Mouse (Mus musculus): ENCODE results near the gene Gpr158. TPM values are rescaled to one million over a fixed set of nuclear protein-coding genes. Genes with fewer than 3 reads are reported as not detected.
A peak's percentile ranks its signal among the peaks of the same experiment; 100 is the strongest.
"Not testable (repeated sequence)": the region's sequence is repeated elsewhere in the genome, so short reads cannot be mapped to it uniquely, and the experiment has no call there.

The Gpr158 gene
- polyA plus RNA-seq, 1 experiment from 2014 or later = 0.47 TPM

DNA sequence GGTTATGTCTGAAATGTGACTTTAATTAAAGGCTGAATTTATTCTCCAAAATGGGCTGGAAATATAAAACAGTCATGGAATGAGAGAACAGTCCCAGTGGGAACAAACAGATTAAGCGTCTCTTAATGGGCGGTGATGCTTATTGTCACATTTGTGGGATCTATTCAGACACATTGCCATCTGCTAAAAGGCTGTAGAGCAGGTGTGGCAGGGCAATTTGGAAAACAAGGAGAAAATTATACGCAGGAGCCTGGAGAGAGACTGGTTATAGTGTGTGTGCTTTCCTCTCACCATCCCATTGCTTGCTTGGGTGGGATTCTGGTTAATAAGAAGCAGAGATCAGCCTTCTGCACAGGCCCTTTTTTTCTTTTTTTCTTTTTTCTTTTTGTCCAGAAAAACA is 32.3 kb downstream of the Gpr158 start:
- H3K9me3 ChIP-seq (ENCODE audit: control insufficient read depth, low read length) = no peaks in the 10 kb centered on the region
- no peak overlapping the region for H3K4me2 ChIP-seq (ENCODE audit: low read depth, low read length, severe bottlenecking)
- H3K36me3 ChIP-seq (ENCODE audit: control insufficient read depth, insufficient read depth, low read length) = no peaks in the 10 kb centered on the region
- H3K9ac ChIP-seq (ENCODE audit: low read length) = no peak overlapping the region
- H3K4me1 ChIP-seq (replicated peaks; ENCODE audit: control insufficient read depth, insufficient read depth, low read length) = no peaks in the 10 kb centered on the region
- DNase-seq (ENCODE audit: low spot score) = no peak
- no peak overlapping the region for H3K4me3 ChIP-seq (ENCODE audit: low read depth, low read length)
- no peaks in the 10 kb centered on the region for H3K27me3 ChIP-seq (ENCODE audit: control insufficient read depth, insufficient read depth, low read length)
- no peak for ATAC-seq (replicated peaks; ENCODE audit: low FRiP score)
- 71% methylated on average over 3 of the region's 3 CpGs for WGBS
- H3K27ac ChIP-seq (ENCODE audit: low read depth, low read length) = no peak overlapping the region

DNA sequence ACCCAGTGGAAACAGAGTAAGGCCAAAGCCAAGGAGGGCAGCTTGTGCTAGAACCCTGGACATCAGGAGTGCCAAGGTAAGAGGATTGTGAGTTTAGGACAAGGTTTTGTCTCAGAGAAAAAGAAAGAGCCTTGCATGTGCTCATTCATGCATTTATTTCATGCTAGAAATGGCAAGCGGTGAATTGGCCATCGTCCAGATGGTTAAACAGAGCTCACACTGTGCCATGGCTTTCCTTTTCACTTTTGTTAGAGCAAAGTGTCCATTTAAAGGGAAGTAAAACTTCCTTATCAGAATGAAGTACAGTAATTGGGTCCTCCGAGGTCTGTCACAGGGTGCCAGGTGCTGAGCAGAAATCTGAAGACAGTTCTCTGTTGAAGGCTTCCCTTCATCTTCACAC is 38.3 kb downstream of the Gpr158 start:
- Histone ChIP-seq H3K9me3 (ENCODE audit: control insufficient read depth, low read length) (no peaks in the 10 kb centered on the region), H3K27ac (ENCODE audit: low read depth, low read length) (no peak overlapping the region), H3K4me2 (ENCODE audit: low read depth, low read length, severe bottlenecking) (no peak overlapping the region), H3K4me1 (replicated peaks; ENCODE audit: control insufficient read depth, insufficient read depth, low read length) (no peaks in the 10 kb centered on the region), H3K36me3 (ENCODE audit: control insufficient read depth, insufficient read depth, low read length) (no peaks in the 10 kb centered on the region), H3K27me3 (ENCODE audit: control insufficient read depth, insufficient read depth, low read length) (no peaks in the 10 kb centered on the region), H3K9ac (ENCODE audit: low read length) (no peak overlapping the region), H3K4me3 (ENCODE audit: low read depth, low read length) (no peak overlapping the region)
- WGBS = 80% methylated on average over 3 of the region's 3 CpGs
- DNase-seq (ENCODE audit: low spot score) = no peak
- no peak for ATAC-seq (replicated peaks; ENCODE audit: low FRiP score)

DNA sequence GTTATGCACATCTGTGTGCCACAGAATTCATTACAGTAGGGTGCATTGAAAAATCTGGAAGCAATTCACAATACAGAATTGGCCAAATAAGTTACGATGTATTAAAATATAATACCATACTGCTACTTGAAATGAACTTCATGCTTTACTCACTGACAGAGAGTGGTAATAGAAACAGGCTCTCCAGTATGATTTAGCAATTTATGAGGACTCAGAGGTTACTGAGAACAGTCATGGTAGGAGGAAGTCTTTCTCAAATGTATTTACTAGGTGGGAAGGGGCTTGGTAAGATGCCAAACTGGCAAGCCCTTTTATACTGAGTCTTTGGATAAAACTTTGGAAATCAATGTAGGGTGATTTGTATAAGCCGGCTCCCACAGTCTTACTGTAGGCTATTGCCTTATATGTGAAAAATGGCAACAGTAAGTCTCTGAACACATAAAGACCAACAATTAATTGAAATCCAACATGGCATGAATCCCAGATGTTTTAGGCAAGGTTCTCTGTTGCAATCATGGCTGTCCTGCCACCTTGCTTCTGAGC is 40.2 kb downstream of the Gpr158 start:
- 87% methylated on average over 2 of the region's 2 CpGs for WGBS
- H3K36me3 ChIP-seq (ENCODE audit: control insufficient read depth, insufficient read depth, low read length) = no peaks in the 10 kb centered on the region

DNA sequence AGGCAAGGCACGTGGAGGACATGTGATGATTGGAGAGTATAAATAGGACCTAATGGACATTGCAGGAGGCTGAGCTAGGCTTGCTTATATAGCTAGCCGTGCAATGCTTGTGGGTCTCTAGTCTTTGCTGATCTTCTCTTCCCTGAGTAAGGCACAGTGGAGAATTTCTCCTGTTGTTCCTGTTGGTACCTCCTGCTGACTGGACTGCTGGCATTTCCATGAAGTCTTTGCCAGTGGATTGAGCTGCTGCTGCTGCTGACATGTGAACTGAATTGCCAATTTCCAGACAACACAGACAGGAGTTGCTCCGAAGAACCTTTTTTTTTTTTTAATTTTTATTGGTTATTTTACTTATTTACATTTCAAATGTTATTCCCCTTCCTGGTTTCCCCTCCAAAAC is 41.5 kb downstream of the Gpr158 start:
- Histone ChIP-seq H3K4me2 (ENCODE audit: low read depth, low read length, severe bottlenecking) (no peak overlapping the region), H3K27ac (ENCODE audit: low read depth, low read length) (no peak overlapping the region), H3K9me3 (ENCODE audit: control insufficient read depth, low read length) (no peaks in the 10 kb centered on the region), H3K36me3 (ENCODE audit: control insufficient read depth, insufficient read depth, low read length) (no peaks in the 10 kb centered on the region), H3K4me1 (replicated peaks; ENCODE audit: control insufficient read depth, insufficient read depth, low read length) (no peaks in the 10 kb centered on the region), H3K27me3 (ENCODE audit: control insufficient read depth, insufficient read depth, low read length) (no peaks in the 10 kb centered on the region), H3K4me3 (ENCODE audit: low read depth, low read length) (no peak overlapping the region), H3K9ac (ENCODE audit: low read length) (no peak overlapping the region)
- 80% methylated on average over 3 of the region's 3 CpGs for WGBS
- ATAC-seq (replicated peaks; ENCODE audit: low FRiP score) = no peak
- no peak for DNase-seq (ENCODE audit: low spot score)

More for the DNA sequence above, 40.2 kb downstream of the Gpr158 start:
- Histone ChIP-seq H3K4me3 (ENCODE audit: low read depth, low read length) (no peak overlapping the region), H3K27me3 (ENCODE audit: control insufficient read depth, insufficient read depth, low read length) (no peaks in the 10 kb centered on the region), H3K4me1 (replicated peaks; ENCODE audit: control insufficient read depth, insufficient read depth, low read length) (no peaks in the 10 kb centered on the region), H3K27ac (ENCODE audit: low read depth, low read length) (no peak overlapping the region), H3K4me2 (ENCODE audit: low read depth, low read length, severe bottlenecking) (no peak overlapping the region), H3K9me3 (ENCODE audit: control insufficient read depth, low read length) (no peaks in the 10 kb centered on the region), H3K9ac (ENCODE audit: low read length) (no peak overlapping the region)
- ATAC-seq (replicated peaks; ENCODE audit: low FRiP score) (no peak), DNase-seq (ENCODE audit: low spot score) (no peak)

DNA sequence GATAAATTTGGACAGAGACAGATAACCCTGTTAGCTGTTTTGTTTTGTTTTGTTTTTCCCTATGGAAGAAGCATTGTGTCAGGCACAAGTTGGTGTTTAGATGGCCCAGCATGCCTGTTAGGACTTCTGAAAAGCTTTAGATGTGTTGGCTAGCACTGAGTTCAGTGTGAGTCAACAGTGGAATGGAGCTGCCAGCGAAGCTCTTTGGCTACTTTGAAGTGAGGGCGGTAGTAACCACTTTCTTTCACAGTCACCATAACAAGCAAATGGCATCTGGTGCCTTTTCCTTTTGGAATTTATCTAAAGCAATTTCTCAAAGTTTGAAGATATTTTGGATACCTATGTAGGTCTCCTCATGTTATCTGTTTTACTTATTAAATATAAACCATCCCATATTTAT is 62.9 kb downstream of the Gpr158 start:
- Histone ChIP-seq H3K4me2 (ENCODE audit: low read depth, low read length, severe bottlenecking) (no peak overlapping the region), H3K9ac (ENCODE audit: low read length) (no peak overlapping the region), H3K27me3 (ENCODE audit: control insufficient read depth, insufficient read depth, low read length) (no peaks in the 10 kb centered on the region), H3K4me3 (ENCODE audit: low read depth, low read length) (no peak overlapping the region), H3K4me1 (replicated peaks; ENCODE audit: control insufficient read depth, insufficient read depth, low read length) (no peaks in the 10 kb centered on the region), H3K9me3 (ENCODE audit: control insufficient read depth, low read length) (no peaks in the 10 kb centered on the region), H3K27ac (ENCODE audit: low read depth, low read length) (no peak overlapping the region), H3K36me3 (ENCODE audit: control insufficient read depth, insufficient read depth, low read length) (no peaks in the 10 kb centered on the region)
- DNase-seq (ENCODE audit: low spot score) = no peak
- WGBS = 82% methylated on average over 2 of the region's 2 CpGs
- no peak for ATAC-seq (replicated peaks; ENCODE audit: low FRiP score)

DNA sequence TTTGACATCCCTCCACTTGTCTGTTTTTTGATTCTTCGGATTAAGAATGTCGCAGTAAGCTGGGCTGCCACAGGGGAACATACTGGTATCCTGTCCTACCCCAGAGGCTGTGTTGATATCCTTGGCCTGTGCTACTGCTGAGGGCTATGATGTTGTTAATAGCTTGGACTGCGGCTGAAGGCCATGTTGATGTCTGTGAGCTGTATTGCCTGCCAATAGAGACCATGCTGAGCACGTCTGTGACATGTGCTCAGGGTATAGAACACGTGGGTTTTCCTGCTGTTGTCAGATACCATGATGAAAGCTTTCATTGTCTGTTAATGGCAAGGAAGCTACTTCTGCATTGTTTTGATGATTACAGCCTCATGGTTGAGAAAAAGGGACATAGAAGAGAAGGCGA is 63.8 kb downstream of the Gpr158 start:
- no peak overlapping the region for H3K4me3 ChIP-seq (ENCODE audit: low read depth, low read length)
- no peak overlapping the region for H3K4me2 ChIP-seq (ENCODE audit: low read depth, low read length, severe bottlenecking)
- no peaks in the 10 kb centered on the region for H3K27me3 ChIP-seq (ENCODE audit: control insufficient read depth, insufficient read depth, low read length)
- 0 out of 2 replicates have a peak, but pooled peaks have one; percentile 36 for ATAC-seq (replicated peaks; ENCODE audit: low FRiP score)
- WGBS = 73% methylated on average over 6 of the region's 6 CpGs
- no peaks in the 10 kb centered on the region for H3K4me1 ChIP-seq (replicated peaks; ENCODE audit: control insufficient read depth, insufficient read depth, low read length)
- DNase-seq (ENCODE audit: low spot score) = no peak
- no peak overlapping the region for H3K9ac ChIP-seq (ENCODE audit: low read length)
- H3K36me3 ChIP-seq (ENCODE audit: control insufficient read depth, insufficient read depth, low read length) = no peaks in the 10 kb centered on the region
- H3K27ac ChIP-seq (ENCODE audit: low read depth, low read length) = no peak overlapping the region
- H3K9me3 ChIP-seq (ENCODE audit: control insufficient read depth, low read length) = no peaks in the 10 kb centered on the region

DNA sequence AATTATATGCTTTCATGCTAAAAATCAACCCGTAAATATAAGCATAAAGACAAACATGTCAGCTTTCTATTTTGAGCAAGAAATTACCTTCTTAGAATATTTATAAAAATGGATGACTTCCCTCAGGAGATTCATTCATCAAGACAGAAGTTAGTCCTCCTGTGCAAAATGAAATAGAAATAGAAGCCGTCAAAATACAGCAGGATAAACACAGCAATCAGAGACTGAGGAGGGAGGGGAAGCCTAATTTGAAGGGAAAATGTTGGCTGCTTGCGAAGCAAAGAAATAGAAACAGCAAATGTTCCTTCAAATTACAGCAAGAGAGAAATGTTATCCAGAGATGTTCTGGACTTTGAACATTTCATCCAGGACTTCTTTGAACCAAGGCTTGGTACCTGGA is 72.3 kb downstream of the Gpr158 start:
- H3K27ac ChIP-seq (ENCODE audit: low read depth, low read length) = no peak overlapping the region
- H3K4me2 ChIP-seq (ENCODE audit: low read depth, low read length, severe bottlenecking) = no peak overlapping the region
- H3K27me3 ChIP-seq (ENCODE audit: control insufficient read depth, insufficient read depth, low read length) = no peaks in the 10 kb centered on the region
- no peaks in the 10 kb centered on the region for H3K36me3 ChIP-seq (ENCODE audit: control insufficient read depth, insufficient read depth, low read length)
- H3K4me1 ChIP-seq (replicated peaks; ENCODE audit: control insufficient read depth, insufficient read depth, low read length) = no peaks in the 10 kb centered on the region
- H3K9ac ChIP-seq (ENCODE audit: low read length) = no peak overlapping the region
- DNase-seq (ENCODE audit: low spot score) = no peak
- 82% methylated on average over 3 of the region's 3 CpGs for WGBS
- no peaks in the 10 kb centered on the region for H3K9me3 ChIP-seq (ENCODE audit: control insufficient read depth, low read length)
- no peak for ATAC-seq (replicated peaks; ENCODE audit: low FRiP score)
- no peak overlapping the region for H3K4me3 ChIP-seq (ENCODE audit: low read depth, low read length)

DNA sequence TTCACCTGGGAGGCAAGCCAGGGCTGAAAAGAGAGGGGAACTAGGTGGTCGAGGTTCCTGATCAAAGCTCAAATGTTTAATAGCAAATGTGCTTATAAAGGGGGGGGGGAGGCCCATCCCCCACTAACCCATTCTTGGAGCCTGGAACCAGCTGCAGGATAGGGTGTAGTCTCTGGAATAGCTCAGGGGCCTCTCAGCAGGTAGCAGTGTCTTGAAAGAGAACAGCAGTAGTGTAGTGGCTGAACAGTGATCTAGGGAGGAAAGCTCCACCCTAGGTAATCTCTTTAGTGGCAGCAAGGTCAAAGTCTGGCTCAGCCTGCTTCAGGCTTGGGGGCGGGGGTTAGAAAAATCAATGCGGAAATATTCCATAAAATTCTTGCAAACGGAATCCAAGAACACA is 93.3 kb downstream of the Gpr158 start:
- not testable (repeated sequence) for H3K9ac ChIP-seq (ENCODE audit: low read length); H3K4me3 ChIP-seq (ENCODE audit: low read depth, low read length); H3K4me1 ChIP-seq (replicated peaks; ENCODE audit: control insufficient read depth, insufficient read depth, low read length); H3K9me3 ChIP-seq (ENCODE audit: control insufficient read depth, low read length); ATAC-seq (replicated peaks; ENCODE audit: low FRiP score); DNase-seq (ENCODE audit: low spot score); H3K4me2 ChIP-seq (ENCODE audit: low read depth, low read length, severe bottlenecking); H3K36me3 ChIP-seq (ENCODE audit: control insufficient read depth, insufficient read depth, low read length); H3K27ac ChIP-seq (ENCODE audit: low read depth, low read length); H3K27me3 ChIP-seq (ENCODE audit: control insufficient read depth, insufficient read depth, low read length)
- 81% methylated on average over 4 of the region's 4 CpGs for WGBS

DNA sequence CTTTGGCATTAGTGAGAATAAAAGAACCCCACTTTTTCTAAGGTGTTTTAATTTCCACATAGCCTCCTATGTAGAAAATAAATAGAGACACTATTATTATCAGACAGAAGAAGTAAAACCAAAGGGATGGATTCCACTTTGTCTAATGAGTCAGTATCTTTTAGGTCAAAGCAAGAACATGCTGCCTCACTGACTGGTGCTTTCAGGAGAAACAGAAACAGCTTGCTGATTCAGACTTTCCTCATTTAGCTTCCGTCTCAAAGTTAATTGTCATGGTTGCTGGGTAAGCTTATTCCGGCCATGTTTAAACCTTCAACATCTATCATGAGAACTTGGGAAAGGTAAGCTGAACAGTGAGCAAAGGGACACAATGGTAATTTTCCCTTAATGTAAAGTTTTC is 107.6 kb downstream of the Gpr158 start:
- H3K9me3 ChIP-seq (ENCODE audit: control insufficient read depth, low read length) = no peaks in the 10 kb centered on the region
- no peak for ATAC-seq (replicated peaks; ENCODE audit: low FRiP score)
- H3K4me3 ChIP-seq (ENCODE audit: low read depth, low read length) = no peak overlapping the region
- 93% methylated on average over 2 of the region's 2 CpGs for WGBS
- H3K36me3 ChIP-seq (ENCODE audit: control insufficient read depth, insufficient read depth, low read length) = no peaks in the 10 kb centered on the region
- no peak overlapping the region for H3K4me2 ChIP-seq (ENCODE audit: low read depth, low read length, severe bottlenecking)
- no peak for DNase-seq (ENCODE audit: low spot score)
- H3K4me1 ChIP-seq (replicated peaks; ENCODE audit: control insufficient read depth, insufficient read depth, low read length) = no peaks in the 10 kb centered on the region
- H3K27ac ChIP-seq (ENCODE audit: low read depth, low read length) = no peak overlapping the region
- H3K27me3 ChIP-seq (ENCODE audit: control insufficient read depth, insufficient read depth, low read length) = no peaks in the 10 kb centered on the region
- H3K9ac ChIP-seq (ENCODE audit: low read length) = no peak overlapping the region
